Mouse (Mus musculus): Measurements from ENCODE around the gene Glt28d2.

Gene Glt28d2

GRCm38 (mm10) chr3:85880068-85880467 lies 7.2 kb downstream of the Glt28d2 start:
- in situ Hi-C loops (cut with MboI, MseI), result loop anchor here (25.0 kb wide), 1 partner anchor 1243 kb away; no protein-coding TSS in a partner anchor

- in situ Hi-C loops (cut with MboI, MseI), result loop anchor here (25.0 kb wide), 1 partner anchor 1242 kb away; no protein-coding TSS in a partner anchor
Measured at GRCm38 (mm10) chr3:85878911-85879310, 8.4 kb downstream of the Glt28d2 start.

GRCm38 (mm10) chr3:85863996-85864395 lies 23.3 kb downstream of the Glt28d2 start:
- in situ Hi-C loops (cut with MboI, MseI), result no loop called here

GRCm38 (mm10) chr3:85862886-85863285 lies 24.4 kb downstream of the Glt28d2 start:
- in situ Hi-C loops (cut with MboI, MseI), result no loop called here

GRCm38 (mm10) chr3:85860996-85861395 lies 26.3 kb downstream of the Glt28d2 start:
- in situ Hi-C loops (cut with MboI, MseI), result no loop called here

GRCm38 (mm10) chr3:85859311-85859710 lies 28.0 kb downstream of the Glt28d2 start:
- in situ Hi-C loops (cut with MboI, MseI), result no loop called here

GRCm38 (mm10) chr3:85858140-85859135 lies 28.9 kb downstream of the Glt28d2 start:
- in situ Hi-C loops (cut with MboI, MseI), result no loop called here

GRCm38 (mm10) chr3:85857083-85857482 lies 30.2 kb downstream of the Glt28d2 start:
- in situ Hi-C loops (cut with MboI, MseI), result no loop called here

GRCm38 (mm10) chr3:85855947-85856346 lies 31.4 kb downstream of the Glt28d2 start:
- in situ Hi-C loops (cut with MboI, MseI), result no loop called here

- in situ Hi-C loops (cut with MboI, MseI), result no loop called here
Measured at GRCm38 (mm10) chr3:85855043-85855442, 32.3 kb downstream of the Glt28d2 start.

- in situ Hi-C loops (cut with MboI, MseI), result no loop called here
Measured at GRCm38 (mm10) chr3:85854143-85854542, 33.2 kb downstream of the Glt28d2 start.

GRCm38 (mm10) chr3:85853715-85854114 lies 33.6 kb downstream of the Glt28d2 start:
- in situ Hi-C loops (cut with MboI, MseI), result no loop called here

GRCm38 (mm10) chr3:85850079-85850478 lies 37.2 kb downstream of the Glt28d2 start:
- in situ Hi-C loops (cut with MboI, MseI), result no loop called here

- in situ Hi-C loops (cut with MboI, MseI), result no loop called here
Measured at GRCm38 (mm10) chr3:85846316-85846715, 41.0 kb downstream of the Glt28d2 start.

- in situ Hi-C loops (cut with MboI, MseI), result no loop called here
Measured at GRCm38 (mm10) chr3:85845341-85845740, 42.0 kb downstream of the Glt28d2 start.

- in situ Hi-C loops (cut with MboI, MseI), result no loop called here
Measured at GRCm38 (mm10) chr3:85842881-85843218, 44.5 kb downstream of the Glt28d2 start.

- in situ Hi-C loops (cut with MboI, MseI), result no loop called here
Measured at GRCm38 (mm10) chr3:85842177-85842880, 45.0 kb downstream of the Glt28d2 start.

- in situ Hi-C loops (cut with MboI, MseI), result no loop called here
Measured at GRCm38 (mm10) chr3:85841454-85842176, 45.7 kb downstream of the Glt28d2 start.

- in situ Hi-C loops (cut with MboI, MseI), result no loop called here
Measured at GRCm38 (mm10) chr3:85833627-85834026, 53.7 kb downstream of the Glt28d2 start.

GRCm38 (mm10) chr3:85832490-85833155 lies 54.7 kb downstream of the Glt28d2 start:
- in situ Hi-C loops (cut with MboI, MseI), result no loop called here

- in situ Hi-C loops (cut with MboI, MseI), result no loop called here
Measured at GRCm38 (mm10) chr3:85831785-85832184, 55.5 kb downstream of the Glt28d2 start.

Measured in T-helper 1 cell (primary cell).